Mouse (Mus musculus): Measurements from ENCODE around the gene Xpot.

DNA sequence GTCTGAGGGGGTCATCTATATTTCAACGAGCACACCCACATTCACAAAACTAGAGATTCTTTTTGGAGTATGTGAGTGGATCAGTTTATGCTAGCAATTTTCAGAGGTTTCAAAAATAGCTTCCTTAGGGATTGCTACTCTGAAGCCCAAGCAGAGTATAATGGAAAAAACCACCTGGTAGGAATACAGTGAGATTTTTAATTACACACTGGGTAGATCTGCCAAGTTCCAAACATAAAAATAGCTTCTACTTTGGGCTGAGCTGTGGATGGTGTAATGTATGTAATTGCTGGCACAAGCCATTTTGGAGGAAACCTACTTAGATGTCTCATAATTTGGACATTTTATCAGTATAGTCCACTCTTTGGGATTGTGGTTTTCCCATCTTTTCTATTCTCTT lies 26.9 kb upstream of the Xpot start:
- no peak for TF ChIP-seq CTCF (IDR thresholded peaks at IDR 0.05; ENCODE audit: extremely low read depth, insufficient read length, insufficient replicate concordance, low read depth, low read length)
- TF ChIP-seq POLR2A (IDR thresholded peaks at IDR 0.05; ENCODE audit: low read depth, low read length), result no peak
